Mouse (Mus musculus) cerebellum, adult 11 months (tissue): ENCODE data around the gene AC109138.7.

Source experiments
- DNase-seq: peaks from one replicate; pipeline ENCODE4 v3.0.0; 2022

Gene AC109138.7

GRCm38 (mm10) chr19:4257216-4257896 lies 43.2 kb downstream of the AC109138.7 start:
- peak; percentile 92 for DNase-seq

DNA sequence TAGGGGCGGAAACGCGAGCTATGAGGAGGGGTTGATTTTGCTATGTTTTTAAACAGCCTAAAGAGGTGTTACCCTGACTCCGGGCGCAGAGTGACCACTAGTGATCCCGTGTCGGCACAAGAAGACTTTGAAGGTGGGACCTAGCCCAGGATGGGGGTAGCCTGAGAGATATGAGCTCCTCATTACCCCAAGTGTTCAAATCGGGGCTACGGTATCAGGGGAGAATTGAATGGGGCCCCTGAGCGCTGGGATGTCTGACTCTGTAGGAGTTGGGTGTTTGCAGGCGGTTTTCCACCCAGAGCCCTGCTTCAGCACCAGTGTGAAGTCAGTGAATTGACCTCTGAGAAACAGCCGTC lies 43.7 kb downstream of the AC109138.7 start:
- no peak for DNase-seq

GRCm38 (mm10) chr19:4261038-4261698 lies 47.0 kb downstream of the AC109138.7 start:
- DNase-seq, result no peak

GRCm38 (mm10) chr19:4262756-4263155 lies 48.6 kb downstream of the AC109138.7 start:
- no peak for DNase-seq

GRCm38 (mm10) chr19:4263702-4264101 lies 49.5 kb downstream of the AC109138.7 start:
- no peak for DNase-seq

- no peak for DNase-seq
Measured at GRCm38 (mm10) chr19:4264171-4264780, 50.1 kb downstream of the AC109138.7 start.

- no peak for DNase-seq
Measured at GRCm38 (mm10) chr19:4265956-4266355, 51.8 kb downstream of the AC109138.7 start.

GRCm38 (mm10) chr19:4268566-4269361 lies 54.6 kb downstream of the AC109138.7 start, which contains the start of gene Ssh3:
Gene Ssh3, minus strand, starts transcription at chr19:4269180.
- peak; percentile 80 for DNase-seq

- DNase-seq, result peak; percentile 23
Measured at GRCm38 (mm10) chr19:4270187-4270586, 56.0 kb downstream of the AC109138.7 start.

GRCm38 (mm10) chr19:4270972-4271371 lies 56.8 kb downstream of the AC109138.7 start:
- DNase-seq, result no peak

- DNase-seq, result no peak
Measured at GRCm38 (mm10) chr19:4279487-4279886, 65.3 kb downstream of the AC109138.7 start.

GRCm38 (mm10) chr19:4280425-4280824 lies 66.3 kb downstream of the AC109138.7 start:
- no peak for DNase-seq
